Mouse (Mus musculus) liver, postnatal 0 days (tissue): Measurements from ENCODE around the gene Tbc1d14. TPM values are rescaled to one million over a fixed set of nuclear protein-coding genes. Genes with fewer than 3 reads are reported as not detected.

ENCODE experiments used
- ATAC-seq: fragments of 200-750 bp; cut with Nextera tagmentation; 2 replicates; pipeline ENCODE4 v1.8.0; 2017; ENCODE audit warnings: mild to moderate bottlenecking, moderate library complexity
- DNase-seq: peaks from one replicate; pipeline ENCODE4 v3.0.0-alpha.2; 2016
- H3K27ac ChIP-seq: fragments of 300-500 bp; sonication (generic); 2 replicates; pipeline ENCODE4 v1.5.1; 2014; ENCODE audit warnings: antibody characterized with exemption, moderate library complexity, mild to moderate bottlenecking, low read depth
- H3K27me3 ChIP-seq: fragments of 300-500 bp; sonication (generic); 2 replicates; pipeline ENCODE4 v1.6.1; 2014; ENCODE audit warnings: low read length, control low read depth, mixed read lengths; ENCODE audit not compliant: insufficient read depth
- H3K36me3 ChIP-seq: fragments of 300-500 bp; sonication (generic); replicated peaks from 2 replicates; pipeline ENCODE4 v1.6.1; 2014; ENCODE audit warnings: mild to moderate bottlenecking, control low read depth, low read length, moderate library complexity, mixed read lengths; ENCODE audit not compliant: insufficient read depth
- H3K4me1 ChIP-seq: fragments of 300-500 bp; sonication (generic); 2 replicates; pipeline ENCODE4 v1.6.1; 2014; ENCODE audit warnings: antibody characterized with exemption, mild to moderate bottlenecking, control low read depth; ENCODE audit not compliant: insufficient read depth
- H3K4me2 ChIP-seq: fragments of 300-500 bp; sonication (generic); 2 replicates; pipeline ENCODE4 v1.6.1; 2014; ENCODE audit warnings: low read depth, mild to moderate bottlenecking, low read length, moderate library complexity, mixed read lengths
- H3K4me3 ChIP-seq: fragments of 300-500 bp; sonication (generic); 2 replicates; pipeline ENCODE4 v1.5.1; 2014; ENCODE audit warnings: low read depth, low read length
- H3K9ac ChIP-seq: fragments of 300-500 bp; sonication (generic); replicated peaks from 2 replicates; pipeline ENCODE4 v1.6.1; 2014; ENCODE audit warnings: mild to moderate bottlenecking, moderate library complexity
- H3K9me3 ChIP-seq: fragments of 300-500 bp; sonication (generic); 2 replicates; pipeline ENCODE4 v1.6.1; 2016; ENCODE audit warnings: mild to moderate bottlenecking, control low read depth, low read length, mixed read lengths
- CTCF ChIP-seq: sonication (generic); IDR thresholded peaks from 2 replicates; pipeline ENCODE4 v1.5.1; 2016; ENCODE audit warnings: antibody characterized with exemption, low read depth
- EP300 ChIP-seq: IDR thresholded peaks from 2 replicates; pipeline ENCODE4 v1.6.1; 2016; ENCODE audit warnings: antibody characterized with exemption, low read depth, mild to moderate bottlenecking
- WGBS: fragments of 180-500 bp; shearing (Covaris S2); extraction: QIAGEN DNeasy Blood & Tissue Kit; methylation state at CpG from one replicate; pipeline ENCODE4 v1.1.7; 2014; ENCODE audit not compliant: insufficient replicate concordance; 5-methylcytosine and 5-hydroxymethylcytosine counted together
- polyA plus RNA-seq: library from polyadenylated mRNA; unstranded; fragments of >200 nt; fragmentation: Nextera tagmentation; extraction: Ambion mirVana; gene quantifications from 2 replicates; pipeline ENCODE4 v1.2.1, GENCODE M21; 2015

Tbc1d14 gene
- polyA plus RNA-seq, 1 experiment from 2014 or later: 6.5 TPM

DNA sequence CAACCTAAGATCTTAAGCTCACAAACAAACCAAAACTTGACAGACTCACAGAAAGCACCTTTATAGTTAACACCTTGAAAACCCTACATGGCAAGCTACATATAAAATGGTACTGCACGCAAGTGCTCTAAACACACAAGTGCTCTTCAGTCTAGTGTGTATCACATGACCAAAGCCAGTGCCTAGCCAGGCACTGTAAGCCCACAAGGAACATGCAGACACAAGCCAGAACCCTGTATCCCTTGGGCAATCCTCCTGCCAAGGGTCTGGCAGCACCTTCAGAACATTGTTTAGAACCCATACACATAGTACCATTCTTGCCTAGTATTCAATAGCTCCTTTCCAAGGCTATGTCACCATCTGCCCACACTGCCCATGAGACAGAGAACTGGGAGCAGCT, 48.3 kb downstream of the Tbc1d14 start:
- TF ChIP-seq EP300: no peak
- no peak for DNase-seq
- no peaks in the 10 kb centered on the region for H3K9me3 ChIP-seq
- H3K27ac ChIP-seq: no peak overlapping the region
- no peaks in the 10 kb centered on the region for H3K36me3 ChIP-seq
- WGBS: 91% methylated on average over 1 of the region's 1 CpGs
- no peak for ATAC-seq
- no peaks in the 10 kb centered on the region for H3K4me1 ChIP-seq
- H3K4me3 ChIP-seq: no peak overlapping the region
- no peak overlapping the region for H3K9ac ChIP-seq
- H3K27me3 ChIP-seq: no peaks in the 10 kb centered on the region
- H3K4me2 ChIP-seq: no peak overlapping the region

DNA sequence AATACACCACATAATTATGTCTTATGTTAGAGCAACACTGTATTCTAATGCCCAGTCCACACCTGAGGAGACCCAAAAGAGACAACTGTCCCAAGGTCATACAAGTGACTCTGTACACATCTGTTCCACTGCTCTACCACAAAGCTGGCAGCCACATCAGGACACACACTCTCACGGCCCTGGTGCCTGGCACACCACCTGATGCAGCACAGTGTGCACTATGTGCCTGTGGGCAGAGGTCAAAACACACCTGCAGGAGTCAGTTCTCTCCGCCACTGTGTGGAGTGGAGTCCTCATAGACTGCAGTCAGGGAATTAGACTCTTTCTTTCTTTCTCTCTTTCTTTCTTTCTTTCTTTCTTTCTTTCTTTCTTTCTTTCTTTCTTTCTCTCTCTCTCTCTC, 52.1 kb downstream of the Tbc1d14 start:
- no peak overlapping the region for H3K27ac ChIP-seq
- 77% methylated on average over 2 of the region's 2 CpGs for WGBS
- TF ChIP-seq CTCF (no peak), EP300 (no peak)
- H3K27me3 ChIP-seq: no peaks in the 10 kb centered on the region
- DNase-seq (no peak), ATAC-seq (peak; percentile 58)
- no peaks in the 10 kb centered on the region for H3K36me3 ChIP-seq
- no peak overlapping the region for H3K4me3 ChIP-seq
- H3K4me1 ChIP-seq: peaks cover 11% of the 10 kb centered on the region; the same call in 1 of the 2 replicates
- no peak overlapping the region for H3K9ac ChIP-seq
- H3K9me3 ChIP-seq: no peaks in the 10 kb centered on the region
- no peak overlapping the region for H3K4me2 ChIP-seq

DNA sequence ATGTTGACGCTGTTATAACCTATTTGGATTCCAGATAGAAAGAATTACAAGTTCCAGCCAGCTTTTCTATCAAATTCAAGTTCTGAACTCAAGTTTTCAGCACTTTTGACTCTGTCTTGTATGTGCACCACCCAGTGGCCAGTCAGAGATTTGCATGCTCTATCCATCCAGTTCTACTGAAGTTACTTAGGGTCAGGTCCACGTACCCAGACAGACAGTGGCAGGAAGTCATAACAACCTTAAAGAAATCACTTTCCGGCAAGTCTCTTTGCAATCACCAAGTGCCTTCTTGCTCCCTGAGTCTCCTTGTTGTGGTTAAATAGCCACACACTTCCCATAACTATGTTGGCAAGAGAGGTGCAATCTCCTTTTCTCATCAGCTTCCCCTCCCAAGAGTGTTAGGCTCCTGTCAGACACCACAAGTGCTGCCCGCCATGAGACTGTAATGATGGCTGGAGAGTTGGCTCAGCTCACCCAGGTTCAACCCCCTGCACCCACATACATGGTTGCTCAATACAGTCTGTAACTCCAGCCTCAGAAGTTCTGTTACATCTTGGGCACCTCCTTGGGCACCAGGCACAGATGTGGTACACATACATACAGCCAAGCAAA, 54.4 kb downstream of the Tbc1d14 start:
- Histone ChIP-seq H3K9ac (no peak overlapping the region), H3K27ac (no peak overlapping the region), H3K4me3 (no peak overlapping the region), H3K9me3 (no peaks in the 10 kb centered on the region), H3K4me2 (no peak overlapping the region), H3K36me3 (no peaks in the 10 kb centered on the region), H3K4me1 (peaks cover 20% of the 10 kb centered on the region), H3K27me3 (no peaks in the 10 kb centered on the region)
- TF ChIP-seq CTCF: peak; percentile 81
- TF ChIP-seq EP300: 0 out of 2 replicates have a peak, but pooled peaks have one; percentile 36
- 17% methylated on average over 4 of the region's 4 CpGs for WGBS
- DNase-seq (peak; percentile 78), ATAC-seq (peak; percentile 64)

DNA sequence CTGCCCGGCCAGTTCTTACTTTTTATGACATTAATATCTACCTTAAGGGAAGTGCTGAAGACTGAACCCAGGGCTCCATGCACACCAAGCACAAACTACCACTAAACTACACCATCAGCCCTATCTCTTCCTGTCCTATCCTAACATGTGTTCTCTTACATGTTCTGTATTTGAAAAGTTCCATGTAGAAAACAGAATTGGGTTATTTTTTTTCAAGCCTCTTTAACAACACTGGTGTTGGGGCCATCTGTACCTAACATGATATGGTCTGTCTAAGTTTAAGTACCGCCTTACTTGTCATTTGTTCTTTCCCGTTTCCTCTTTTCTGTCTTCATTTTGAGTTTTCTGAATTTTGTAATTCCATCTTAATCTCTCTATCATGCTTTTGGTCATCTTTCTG, 56.7 kb downstream of the Tbc1d14 start:
- ATAC-seq (no peak), DNase-seq (no peak)
- Histone ChIP-seq H3K4me1 (peaks cover 24% of the 10 kb centered on the region), H3K9me3 (no peaks in the 10 kb centered on the region), H3K27ac (no peak overlapping the region), H3K27me3 (no peaks in the 10 kb centered on the region), H3K9ac (no peak overlapping the region), H3K4me2 (no peak overlapping the region), H3K36me3 (no peaks in the 10 kb centered on the region), H3K4me3 (no peak overlapping the region)
- WGBS: 77% methylated on average over 3 of the region's 3 CpGs
- TF ChIP-seq CTCF: no peak
- no peak for TF ChIP-seq EP300

DNA sequence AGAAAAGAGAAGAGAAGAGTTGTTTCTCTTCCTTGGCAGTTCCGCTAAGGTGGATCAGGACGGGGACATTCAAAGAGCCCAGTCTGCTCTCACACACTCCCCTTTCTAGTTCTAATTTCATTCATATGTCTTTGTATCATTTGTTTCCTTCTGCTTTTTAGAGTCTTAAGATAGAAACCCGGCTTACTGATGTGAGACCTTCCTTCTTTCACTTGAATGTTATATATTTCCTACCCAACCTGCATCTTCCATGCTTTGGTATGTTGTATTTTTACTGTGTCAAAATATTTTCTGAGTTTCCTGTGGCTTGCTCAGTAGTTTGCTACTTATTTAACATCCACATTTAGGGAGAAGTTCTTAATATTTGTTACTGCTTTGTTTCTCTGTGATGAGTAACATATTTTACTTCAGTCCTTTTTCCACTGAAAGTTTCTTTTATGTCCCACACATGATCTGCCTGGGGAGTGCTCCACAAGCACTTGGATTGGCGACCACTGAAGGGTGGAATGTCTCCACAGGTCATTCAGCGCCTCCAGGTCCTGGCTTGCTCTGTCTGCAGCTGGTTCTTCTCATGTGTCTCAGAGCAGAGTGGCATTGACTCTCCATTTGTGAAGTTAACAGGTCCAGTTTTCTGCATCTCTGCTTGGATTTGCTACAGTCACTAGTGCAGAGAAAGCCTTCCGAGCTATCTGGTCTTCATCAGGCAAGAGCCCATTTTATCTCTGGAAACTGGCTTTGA, 57.5 kb downstream of the Tbc1d14 start:
- Histone ChIP-seq H3K9ac (no peak overlapping the region), H3K27me3 (no peaks in the 10 kb centered on the region), H3K4me2 (no peak overlapping the region), H3K9me3 (no peaks in the 10 kb centered on the region), H3K27ac (no peak overlapping the region), H3K4me3 (no peak overlapping the region), H3K4me1 (peaks cover 27% of the 10 kb centered on the region), H3K36me3 (no peaks in the 10 kb centered on the region)
- ATAC-seq (no peak), DNase-seq (no peak)
- WGBS: 57% methylated on average over 6 of the region's 6 CpGs
- TF ChIP-seq EP300: no peak
- no peak for TF ChIP-seq CTCF

DNA sequence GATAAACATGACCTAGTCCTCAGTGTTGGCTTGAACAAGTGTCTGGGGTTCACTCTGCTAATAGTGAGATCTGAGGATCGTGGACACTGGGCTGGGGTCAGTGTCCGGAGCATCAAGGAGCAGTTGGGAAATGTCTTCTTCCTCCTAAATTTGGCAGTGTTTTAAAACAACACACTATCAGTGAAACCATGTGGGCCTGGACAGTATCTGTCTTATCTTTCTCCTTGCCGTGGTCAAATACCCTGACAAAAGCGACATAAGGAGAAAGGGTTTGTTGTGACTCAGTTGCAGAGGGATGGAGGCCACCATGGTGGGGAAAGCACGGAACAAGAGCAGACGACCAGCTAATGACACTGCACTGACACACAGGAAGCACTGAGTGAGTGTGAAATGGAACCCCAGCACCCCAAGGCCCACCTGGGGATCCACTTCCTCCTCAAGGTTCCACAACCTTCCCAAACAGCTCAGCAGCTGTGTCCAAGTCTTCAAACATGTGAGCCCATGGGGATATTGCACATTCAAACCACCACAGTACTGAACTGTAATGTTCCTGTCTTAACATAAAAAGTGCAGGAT, 58.5 kb downstream of the Tbc1d14 start:
- no peaks in the 10 kb centered on the region for H3K36me3 ChIP-seq
- DNase-seq: no peak
- ATAC-seq: no peak
- TF ChIP-seq EP300 (0 out of 2 replicates have a peak, but pooled peaks have one; percentile 11), CTCF (no peak)
- peaks cover 34% of the 10 kb centered on the region for H3K4me1 ChIP-seq
- 42% methylated on average over 6 of the region's 6 CpGs for WGBS
- H3K4me2 ChIP-seq: no peak overlapping the region
- H3K27me3 ChIP-seq: no peaks in the 10 kb centered on the region
- H3K27ac ChIP-seq: no peak overlapping the region
- no peak overlapping the region for H3K9ac ChIP-seq
- H3K9me3 ChIP-seq: no peaks in the 10 kb centered on the region
- no peak overlapping the region for H3K4me3 ChIP-seq
